Mouse (Mus musculus): ENCODE results near the gene Comtd1. TPM values are rescaled to one million over a fixed set of nuclear protein-coding genes. Genes with fewer than 3 reads are reported as not detected.

Comtd1 gene
- total RNA-seq (2023): 28.7 and 44.6 TPM in 2 replicates

GRCm38 (mm10) chr14:21848166-21849154 is at the start of gene Comtd1:
TSS of gene Comtd1 (minus strand) at chr14:21848977.

GRCm38 (mm10) chr14:21824938-21825337 is 23.8 kb downstream of the Comtd1 start, which contains the start of gene Vdac2:
TSS of gene Vdac2 (plus strand) at chr14:21825238.

Other genes with a start within 250 kb of the Comtd1 start
- gene Dupd1, start 134.4 kb downstream of the Comtd1 start, total RNA-seq (2023): not detected in 2 replicates
- 48.1 and 67.4 TPM in 2 replicates for gene Samd8, start 98.4 kb downstream of the Comtd1 start, total RNA-seq (2023)
- gene Dusp13, start 97.8 kb downstream of the Comtd1 start, total RNA-seq (2023): not detected in 2 replicates
- gene Vdac2, start 23.7 kb downstream of the Comtd1 start, total RNA-seq (2023): 218 and 243 TPM in 2 replicates
- gene Zfp503, start 140.6 kb upstream of the Comtd1 start, total RNA-seq (2023): 3.7 and 4.2 TPM in 2 replicates
- 12.5 and 17.3 TPM in 2 replicates for gene Lrmda, start 170.7 kb upstream of the Comtd1 start, total RNA-seq (2023)